Mouse (Mus musculus) erythroblast, embryonic 14.5 days (primary cell): ENCODE results near the gene Klf5.

Experiments
- GATA1 ChIP-seq: IDR thresholded peaks from 2 replicates; pipeline ENCODE4 v1.6.1; 2012; ENCODE audit warnings: low read length, inconsistent platforms, mixed read lengths
- TAL1 ChIP-seq: IDR thresholded peaks from 3 replicates; pipeline ENCODE4 v1.6.1; 2012; ENCODE audit warnings: low read length, inconsistent platforms, mixed read lengths

GRCm38 (mm10) chr14:99354046-99354445, 55.6 kb downstream of the Klf5 start:
- TF ChIP-seq GATA1 (no peak), TAL1 (no peak)
